Comparison of ENCODE assay signal across 8 mouse cellular contexts in genomic region chr11:119047261-119048132, GRCm38 (mm10). TPM values are rescaled to one million over a fixed set of nuclear protein-coding genes. Genes with fewer than 3 reads are reported as not detected.
DNase-seq lines count a peak whose midpoint lies in the region; ATAC-seq lines count a peak whose summit lies in the region.

No protein-coding gene starts in this region.

- peak overlapping the region; percentile 52; the same call in 1 of the 2 replicates for H3K9ac ChIP-seq in embryonic facial prominence, embryonic 14.5 days (ENCODE audit: low read depth, low read length)
- peak overlapping the region; percentile 31; the same call in 1 of the 2 replicates for H3K9ac ChIP-seq in intestine, embryonic 16.5 days (ENCODE audit: low read depth, low read length)

- DNase-seq in embryonic facial prominence, embryonic 14.5 days (ENCODE audit: low spot score): peak; percentile 84
- DNase-seq in naive thymus-derived CD4-positive, alpha-beta T cell, adult 2 months (ENCODE audit: low read depth): peak; percentile 70
- no peak for DNase-seq in frontal cortex, postnatal 10 days (ENCODE audit: low spot score in 2 of 2)
- no peak for DNase-seq in spleen, postnatal 4 days (ENCODE audit: low spot score in 2 of 2)

- 0 out of 2 replicates have a peak, but pooled peaks cover 3% of the 10 kb centered on the region for H3K9me3 ChIP-seq in megakaryocyte, embryonic 14.5 days
- no peaks in the 10 kb centered on the region for H3K9me3 ChIP-seq in embryonic facial prominence, embryonic 14.5 days (ENCODE audit: control insufficient read depth, low read length)
- no peaks in the 10 kb centered on the region for H3K9me3 ChIP-seq in intestine, embryonic 16.5 days (ENCODE audit: control insufficient read depth, low read length)

- peaks cover 72% of the 10 kb centered on the region for H3K4me1 ChIP-seq in megakaryocyte, embryonic 14.5 days
- peaks cover 39% of the 10 kb centered on the region for H3K4me1 ChIP-seq in embryonic facial prominence, embryonic 14.5 days (ENCODE audit: control insufficient read depth, insufficient read depth, low read length)
- peaks cover 51% of the 10 kb centered on the region for H3K4me1 ChIP-seq in intestine, embryonic 16.5 days (ENCODE audit: control insufficient read depth, insufficient read depth, low read length)

- peak overlapping the region; percentile 24 for H3K4me3 ChIP-seq in megakaryocyte, embryonic 14.5 days (replicated peaks)
- peak overlapping the region; percentile 37 for H3K4me3 ChIP-seq in embryonic facial prominence, embryonic 14.5 days (ENCODE audit: low read depth, low read length)
- peak overlapping the region; percentile 41 for H3K4me3 ChIP-seq in intestine, embryonic 16.5 days (ENCODE audit: low read length)

- 1% methylated on average over 41 of the region's 43 CpGs for WGBS in embryonic facial prominence, embryonic 14.5 days
- under 1% methylated on average over 43 of the region's 43 CpGs for WGBS in intestine, embryonic 16.5 days

- peaks cover 100% of the 10 kb centered on the region for H3K27me3 ChIP-seq in megakaryocyte, embryonic 14.5 days (replicated peaks)
- peaks cover 91% of the 10 kb centered on the region for H3K27me3 ChIP-seq in embryonic facial prominence, embryonic 14.5 days (replicated peaks; ENCODE audit: control insufficient read depth, insufficient read depth, low read length)
- peaks cover 81% of the 10 kb centered on the region for H3K27me3 ChIP-seq in intestine, embryonic 16.5 days (replicated peaks; ENCODE audit: control insufficient read depth, insufficient read depth, low read length)

- no peak overlapping the region for H3K27ac ChIP-seq in embryonic facial prominence, embryonic 14.5 days (replicated peaks; ENCODE audit: low read depth, low read length)
- H3K27ac ChIP-seq in intestine, embryonic 16.5 days (ENCODE audit: low read length): no peak overlapping the region

- peak overlapping the region; percentile 61 for H3K4me2 ChIP-seq in embryonic facial prominence, embryonic 14.5 days (ENCODE audit: low read depth, low read length)
- peak overlapping the region; percentile 54 for H3K4me2 ChIP-seq in intestine, embryonic 16.5 days (ENCODE audit: low read depth, low read length)

- no peak for ATAC-seq in megakaryocyte, adult 5-6 weeks (ENCODE audit: poor library complexity, severe bottlenecking)
- no peak for ATAC-seq in embryonic facial prominence, embryonic 14.5 days (ENCODE audit: low read depth)
- no peak for ATAC-seq in intestine, embryonic 16.5 days
- ATAC-seq in frontal cortex, adult (ENCODE audit: low TSS enrichment): no peak

- no peaks in the 10 kb centered on the region for H3K36me3 ChIP-seq in megakaryocyte, embryonic 14.5 days (replicated peaks; ENCODE audit: low read length)
- no peaks in the 10 kb centered on the region for H3K36me3 ChIP-seq in embryonic facial prominence, embryonic 14.5 days (ENCODE audit: control insufficient read depth, insufficient read depth, low read length)
- H3K36me3 ChIP-seq in intestine, embryonic 16.5 days (ENCODE audit: control insufficient read depth, insufficient read depth, low read length): no peaks in the 10 kb centered on the region

RNA-seq across cellular contexts. Expression of gene Cbx8, which starts 6.7 kb away (rescaled TPM):
- 2.7 and 7.4 TPM in 2 replicates for polyA plus RNA-seq in megakaryocyte, embryonic 14.5 days (2012; ENCODE audit: insufficient read depth, low replicate concordance)
- total RNA-seq in megakaryocyte, adult 5-6 weeks (2015): 3.2 and 5.6 TPM in 2 replicates
- total RNA-seq in megakaryocyte, adult 5-6 weeks (2017): 3.0 and 3.6 TPM in 2 replicates
- 9.6 and 10.1 TPM in 2 replicates for polyA plus RNA-seq in embryonic facial prominence, embryonic 14.5 days (2014; fragmentation: Nextera tagmentation; extraction: Ambion mirVana)
- 8.1 and 8.5 TPM in 2 replicates for polyA plus RNA-seq in intestine, embryonic 16.5 days (2015; fragmentation: Nextera tagmentation; extraction: Ambion mirVana)

RNA-seq across cellular contexts. Expression of gene Cbx2, which starts 24.7 kb away (rescaled TPM):
- polyA plus RNA-seq in megakaryocyte, embryonic 14.5 days (2012; ENCODE audit: insufficient read depth, low replicate concordance): 0.46 TPM in 1 of 2 replicates, not detected in the other
- 1.5 and 1.6 TPM in 2 replicates for total RNA-seq in megakaryocyte, adult 5-6 weeks (2015)
- 2.8 TPM in 2 replicates for total RNA-seq in megakaryocyte, adult 5-6 weeks (2017)
- 23.9 and 28.3 TPM in 2 replicates for polyA plus RNA-seq in embryonic facial prominence, embryonic 14.5 days (2014; fragmentation: Nextera tagmentation; extraction: Ambion mirVana)
- polyA plus RNA-seq in intestine, embryonic 16.5 days (2015; fragmentation: Nextera tagmentation; extraction: Ambion mirVana): 17.8 and 18.1 TPM in 2 replicates

RNA-seq across cellular contexts. Expression of gene Cbx4, which starts 38.5 kb away (rescaled TPM):
- 49.2 and 111 TPM in 2 replicates for polyA plus RNA-seq in megakaryocyte, embryonic 14.5 days (2012; ENCODE audit: insufficient read depth, low replicate concordance)
- 15.3 and 15.5 TPM in 2 replicates for total RNA-seq in megakaryocyte, adult 5-6 weeks (2015)
- total RNA-seq in megakaryocyte, adult 5-6 weeks (2017): 18.0 and 18.4 TPM in 2 replicates
- 11.0 and 13.5 TPM in 2 replicates for polyA plus RNA-seq in embryonic facial prominence, embryonic 14.5 days (2014; fragmentation: Nextera tagmentation; extraction: Ambion mirVana)
- polyA plus RNA-seq in intestine, embryonic 16.5 days (2015; fragmentation: Nextera tagmentation; extraction: Ambion mirVana): 9.3 and 10.0 TPM in 2 replicates

RNA-seq across cellular contexts. Expression of gene Enpp7, which starts 59.5 kb away (rescaled TPM):
- not detected in 2 replicates for polyA plus RNA-seq in megakaryocyte, embryonic 14.5 days (2012; ENCODE audit: insufficient read depth, low replicate concordance)
- total RNA-seq in megakaryocyte, adult 5-6 weeks (2015): not detected in 2 replicates
- total RNA-seq in megakaryocyte, adult 5-6 weeks (2017): not detected in 2 replicates
- not detected in 2 replicates for polyA plus RNA-seq in embryonic facial prominence, embryonic 14.5 days (2014; fragmentation: Nextera tagmentation; extraction: Ambion mirVana)
- 0.57 and 1.7 TPM in 2 replicates for polyA plus RNA-seq in intestine, embryonic 16.5 days (2015; fragmentation: Nextera tagmentation; extraction: Ambion mirVana)

Comparison
In these comparisons a context has a peak if more than half of its experiments do, and no peak if none do; other contexts are left out.
1. DNase-seq: peak in embryonic facial prominence, embryonic 14.5 days (single experiment) and naive thymus-derived CD4-positive, alpha-beta T cell, adult 2 months (single experiment); none in frontal cortex, postnatal 10 days (0 of 2) and spleen, postnatal 4 days (0 of 2).
2. RNA of gene Cbx2, which starts 24.7 kb away (polyA plus RNA-seq): 23.9 to 28.3 TPM in embryonic facial prominence, embryonic 14.5 days and 17.8 to 18.1 TPM in intestine, embryonic 16.5 days; 0.46 TPM in megakaryocyte, embryonic 14.5 days; every median in the first group is over 10 times any median in the second.
3. Peak in every context shown above with its lines, with median percentiles within 50 percentile points of each other: H3K4me3 ChIP-seq.